Mouse (Mus musculus): ENCODE measurements around the gene Sugct. TPM values are rescaled to one million over a fixed set of nuclear protein-coding genes. Genes with fewer than 3 reads are reported as not detected.

Gene Sugct
- polyA plus RNA-seq, 1 experiment from 2014 or later, result 5.1 TPM

DNA sequence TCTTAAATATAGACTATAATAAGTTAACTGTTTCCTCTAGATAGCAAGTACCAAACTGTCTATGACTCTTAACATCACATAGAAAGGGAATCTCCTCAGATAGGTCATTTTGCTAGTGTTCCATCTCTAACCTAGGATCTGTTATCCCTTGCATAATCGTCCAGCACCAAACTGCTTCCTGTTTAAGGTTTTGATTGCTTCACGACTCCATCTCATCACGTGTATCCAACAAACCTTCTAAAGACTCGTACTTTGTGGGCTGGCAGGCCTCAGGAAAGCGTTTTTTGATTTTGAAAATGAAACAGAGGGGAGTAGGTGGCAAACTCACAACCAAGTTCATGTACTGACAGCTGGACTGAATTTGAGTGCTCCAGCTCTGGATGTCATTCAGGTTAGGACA, 878.6 kb downstream of the Sugct start:
- Histone ChIP-seq H3K27ac (replicated peaks) (no peak overlapping the region), H3K4me3 (replicated peaks) (no peak overlapping the region)
- WGBS, result 43% methylated on average over 5 of the region's 5 CpGs

DNA sequence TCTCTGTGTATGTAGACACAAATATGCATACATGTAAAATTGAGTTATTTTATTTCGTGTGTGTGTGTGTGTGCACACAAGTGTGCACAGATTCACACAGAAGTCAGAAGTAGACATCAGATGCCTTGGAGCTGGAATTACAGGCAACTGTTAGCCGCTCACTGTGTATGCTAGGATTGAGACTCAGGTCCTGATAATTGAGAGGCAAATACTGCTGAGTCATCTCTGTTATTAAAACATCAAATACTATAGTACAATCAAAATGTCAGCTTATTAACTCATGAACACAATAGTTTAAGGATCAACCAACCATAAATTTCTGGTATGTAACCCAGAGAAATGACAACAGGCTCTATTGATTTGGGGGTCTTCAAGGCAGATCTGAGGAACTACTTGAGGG, 883.1 kb downstream of the Sugct start:
- Histone ChIP-seq H3K9me3 (replicated peaks) (no peaks in the 10 kb centered on the region), H3K9ac (no peak overlapping the region), H3K36me3 (no peaks in the 10 kb centered on the region), H3K27me3 (no peaks in the 10 kb centered on the region), H3K4me1 (no peaks in the 10 kb centered on the region), H3K27ac (replicated peaks) (no peak overlapping the region), H3K4me2 (replicated peaks) (no peak overlapping the region), H3K4me3 (replicated peaks) (no peak overlapping the region)
- 85% methylated on average over 2 of the region's 2 CpGs for WGBS
- ATAC-seq (ENCODE audit: insufficient number of reproducible peaks, low FRiP score, low TSS enrichment, low read depth), result no peak

More for the DNA sequence above, 878.6 kb downstream of the Sugct start:
- Histone ChIP-seq H3K9ac (no peak overlapping the region), H3K9me3 (replicated peaks) (no peaks in the 10 kb centered on the region), H3K4me1 (no peaks in the 10 kb centered on the region), H3K36me3 (no peaks in the 10 kb centered on the region), H3K4me2 (replicated peaks) (no peak overlapping the region), H3K27me3 (no peaks in the 10 kb centered on the region)
- no peak for ATAC-seq (ENCODE audit: insufficient number of reproducible peaks, low FRiP score, low TSS enrichment, low read depth)

Other genes with a start within 250 kb of the Sugct start
- gene Mplkip, start 361 bp downstream of the Sugct start, polyA plus RNA-seq (2015; fragmentation: Nextera tagmentation; extraction: Ambion mirVana), result 41.8 and 49.4 TPM in 2 replicates
- gene Cdk13, start 109.5 kb upstream of the Sugct start, polyA plus RNA-seq (2015; fragmentation: Nextera tagmentation; extraction: Ambion mirVana), result 13.1 and 14.5 TPM in 2 replicates
- gene Rala, start 248.7 kb upstream of the Sugct start, polyA plus RNA-seq (2015; fragmentation: Nextera tagmentation; extraction: Ambion mirVana), result 108 and 111 TPM in 2 replicates

Measured in embryonic facial prominence, embryonic 15.5 days (tissue).